7 mouse cellular contexts compared by ENCODE assay signal in genomic region chr2:52943644-52944423, GRCm38 (mm10).
DNase-seq lines count a peak whose midpoint lies in the region; ATAC-seq lines count a peak whose summit lies in the region.

No protein-coding gene starts in this region.

- peak overlapping the region; percentile 29; the same call in 1 of the 2 replicates for H3K27ac ChIP-seq in hindbrain, embryonic 10.5 days
- H3K27ac ChIP-seq in hindbrain, embryonic 14.5 days, result no peak overlapping the region
- H3K27ac ChIP-seq in embryonic facial prominence, embryonic 10.5 days (replicated peaks), result peak overlapping the region; percentile 5

- no peaks in the 10 kb centered on the region for H3K9me3 ChIP-seq in hindbrain, embryonic 10.5 days
- no peaks in the 10 kb centered on the region for H3K9me3 ChIP-seq in hindbrain, embryonic 14.5 days (ENCODE audit: control insufficient read depth, low read length)
- H3K9me3 ChIP-seq in embryonic facial prominence, embryonic 10.5 days, result no peaks in the 10 kb centered on the region

- peaks cover 38% of the 10 kb centered on the region for H3K4me1 ChIP-seq in hindbrain, embryonic 10.5 days (replicated peaks)
- H3K4me1 ChIP-seq in hindbrain, embryonic 14.5 days (replicated peaks; ENCODE audit: control insufficient read depth, insufficient read depth, low read length), result peaks cover 22% of the 10 kb centered on the region
- H3K4me1 ChIP-seq in embryonic facial prominence, embryonic 10.5 days, result peaks cover 54% of the 10 kb centered on the region

- H3K9ac ChIP-seq in hindbrain, embryonic 14.5 days, result no peak overlapping the region

- 81% methylated on average over 9 of the region's 9 CpGs for WGBS in hindbrain, embryonic 10.5 days
- WGBS in hindbrain, embryonic 14.5 days, result 79% methylated on average over 9 of the region's 9 CpGs
- 74% methylated on average over 9 of the region's 9 CpGs for WGBS in embryonic facial prominence, embryonic 10.5 days

- no peak overlapping the region for H3K4me3 ChIP-seq in hindbrain, embryonic 10.5 days
- no peak overlapping the region for H3K4me3 ChIP-seq in hindbrain, embryonic 14.5 days (replicated peaks; ENCODE audit: low read length)
- no peak overlapping the region for H3K4me3 ChIP-seq in embryonic facial prominence, embryonic 10.5 days

- H3K27me3 ChIP-seq in hindbrain, embryonic 10.5 days (ENCODE audit: insufficient read depth, poor library complexity, severe bottlenecking), result no peaks in the 10 kb centered on the region
- H3K27me3 ChIP-seq in hindbrain, embryonic 14.5 days (ENCODE audit: control insufficient read depth, insufficient read depth, low read length), result no peaks in the 10 kb centered on the region
- no peaks in the 10 kb centered on the region for H3K27me3 ChIP-seq in embryonic facial prominence, embryonic 10.5 days (replicated peaks; ENCODE audit: low read depth, poor library complexity, severe bottlenecking)

- no peak overlapping the region for H3K4me2 ChIP-seq in hindbrain, embryonic 14.5 days (replicated peaks)

- DNase-seq in hindbrain, embryonic 10.5 days (ENCODE audit: low spot score), result no peak
- no peak for DNase-seq in hindbrain, embryonic 14.5 days (ENCODE audit: low spot score)
- peak; percentile 24 for DNase-seq in thymus, postnatal 0 days (ENCODE audit: low spot score)
- DNase-seq in thymus, postnatal 25 days, result no peak
- DNase-seq in embryonic facial prominence, embryonic 10.5 days (ENCODE audit: low spot score), result no peak
- no peak for DNase-seq in natural killer cell, adult 2 months (ENCODE audit: low spot score in 2 of 2)
- DNase-seq in liver, result no peak

- ATAC-seq in hindbrain, embryonic 14.5 days (ENCODE audit: low FRiP score), result no peak

- peaks cover 6% of the 10 kb centered on the region; the same call in 1 of the 2 replicates for H3K36me3 ChIP-seq in hindbrain, embryonic 10.5 days
- no peaks in the 10 kb centered on the region for H3K36me3 ChIP-seq in hindbrain, embryonic 14.5 days (replicated peaks; ENCODE audit: control insufficient read depth, insufficient read depth)
- H3K36me3 ChIP-seq in embryonic facial prominence, embryonic 10.5 days (replicated peaks), result peaks cover 9% of the 10 kb centered on the region
